Mouse (Mus musculus): Measurements from ENCODE around the gene Banf2. TPM values are rescaled to one million over a fixed set of nuclear protein-coding genes. Genes with fewer than 3 reads are reported as not detected.

Gene Banf2
- total and polyA plus RNA-seq, 3 experiments = not detected

DNA sequence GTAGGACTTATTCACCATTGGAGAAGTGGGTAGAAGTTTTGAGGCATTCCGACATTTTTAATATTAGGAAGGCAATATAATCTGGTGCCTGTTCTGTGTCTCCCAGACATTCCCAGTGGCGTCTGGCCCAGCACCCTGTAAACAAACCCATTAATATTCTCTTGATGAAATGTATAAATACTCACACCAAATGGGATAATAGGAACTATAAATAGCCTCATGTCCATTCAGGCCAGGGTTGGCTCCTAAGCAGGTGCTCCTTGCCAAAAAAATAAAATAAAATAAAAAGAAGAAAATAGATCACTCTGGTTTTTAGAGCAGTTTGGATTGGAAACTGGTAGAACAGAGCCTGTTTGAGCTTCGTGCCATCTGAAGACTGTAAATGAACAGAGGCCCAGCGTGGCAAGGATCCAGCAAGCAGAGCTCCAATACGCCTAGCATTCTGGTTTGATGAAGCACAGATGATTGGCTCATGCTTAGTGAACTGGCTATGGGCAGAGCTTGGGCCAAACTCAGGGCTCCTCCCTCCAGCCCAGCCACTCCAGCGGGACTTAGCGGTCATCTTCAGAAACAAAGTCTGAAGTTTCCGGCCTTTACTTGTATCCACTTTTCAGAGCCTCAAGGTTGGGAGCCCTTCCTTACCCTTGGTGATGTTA lies 19.7 kb downstream of the Banf2 start:
- no peaks in the 10 kb centered on the region for H3K36me3 ChIP-seq (ENCODE audit: control insufficient read depth in 1 of 2, insufficient read depth in 2 of 2, low read length in 2 of 2)
- no peaks in the 10 kb centered on the region; a peak in 1 of 4 replicates for H3K27me3 ChIP-seq (ENCODE audit: control insufficient read depth in 1 of 2, insufficient read depth in 2 of 2, low read length in 2 of 2)
- no peak overlapping the region for H3K9ac ChIP-seq (ENCODE audit: control insufficient read depth, low read depth, low read length, poor library complexity, severe bottlenecking)
- H3K9me3 ChIP-seq (replicated peaks; ENCODE audit: insufficient read depth, low read length) = no peaks in the 10 kb centered on the region
- no peaks in the 10 kb centered on the region for H3K79me2 ChIP-seq (ENCODE audit: control insufficient read depth, insufficient read depth, low read length, poor library complexity)
- no peak for TF ChIP-seq CHD2 (IDR thresholded peaks at IDR 0.05; ENCODE audit: low read length)
- TF ChIP-seq ZKSCAN1 (IDR thresholded peaks at IDR 0.05; ENCODE audit: low read depth, low read length) = no peak
- no peak for TF ChIP-seq CHD1 (IDR thresholded peaks at IDR 0.05; ENCODE audit: low read depth, low read length)
- TF ChIP-seq GABPA (IDR thresholded peaks at IDR 0.05; ENCODE audit: low read depth, low read length) = no peak
- TF ChIP-seq TCF12 (IDR thresholded peaks at IDR 0.05; ENCODE audit: low read depth, low read length) = no peak
- TF ChIP-seq UBTF (IDR thresholded peaks at IDR 0.05; ENCODE audit: borderline replicate concordance, insufficient read depth, low read depth, low read length) = no peak
- no peaks in the 10 kb centered on the region for H3K4me1 ChIP-seq (ENCODE audit: control insufficient read depth in 1 of 2, insufficient read depth in 2 of 2, low read length in 2 of 2)
- H3K4me3 ChIP-seq (ENCODE audit: control insufficient read depth in 1 of 2, insufficient read depth in 1 of 2, low read depth in 2 of 2, low read length in 2 of 2) = no peak overlapping the region
- no peak for DNase-seq (ENCODE audit: low read depth, low spot score)
- no peak overlapping the region for H3K27ac ChIP-seq (ENCODE audit: control insufficient read depth, low read depth, low read length)

DNA sequence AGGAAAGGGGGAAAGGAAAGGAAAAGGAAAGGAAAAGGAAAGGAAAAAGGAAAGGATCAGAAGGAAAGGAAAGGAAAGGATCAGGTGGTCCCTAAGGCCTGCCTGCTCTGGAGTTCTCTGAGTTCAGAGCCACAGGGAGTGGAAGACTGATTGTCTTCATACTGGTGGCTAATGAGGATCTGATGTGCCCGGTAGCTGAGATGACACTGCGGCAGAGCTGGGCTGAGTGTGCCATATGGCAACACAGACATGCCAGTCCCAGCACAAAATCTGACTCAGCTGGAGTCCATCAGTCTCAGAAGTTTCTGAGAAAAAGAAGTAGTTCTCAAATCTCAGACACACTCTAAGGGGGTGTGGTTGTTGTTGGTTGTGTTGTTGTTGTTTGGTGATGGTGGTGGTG lies 24.9 kb downstream of the Banf2 start:
- Histone ChIP-seq H3K4me1 (ENCODE audit: control insufficient read depth in 1 of 2, insufficient read depth in 2 of 2, low read length in 2 of 2) (no peaks in the 10 kb centered on the region), H3K36me3 (ENCODE audit: control insufficient read depth in 1 of 2, insufficient read depth in 2 of 2, low read length in 2 of 2) (no peaks in the 10 kb centered on the region), H3K27ac (ENCODE audit: control insufficient read depth, low read depth, low read length) (no peak overlapping the region), H3K4me3 (ENCODE audit: control insufficient read depth in 1 of 2, insufficient read depth in 1 of 2, low read depth in 2 of 2, low read length in 2 of 2) (no peak overlapping the region), H3K27me3 (ENCODE audit: control insufficient read depth in 1 of 2, insufficient read depth in 2 of 2, low read length in 2 of 2) (no peaks in the 10 kb centered on the region; a peak in 2 of 4 replicates), H3K9me3 (replicated peaks; ENCODE audit: insufficient read depth, low read length) (no peaks in the 10 kb centered on the region), H3K79me2 (ENCODE audit: control insufficient read depth, insufficient read depth, low read length, poor library complexity) (no peaks in the 10 kb centered on the region), H3K9ac (ENCODE audit: control insufficient read depth, low read depth, low read length, poor library complexity, severe bottlenecking) (no peak overlapping the region)
- DNase-seq (ENCODE audit: low read depth, low spot score) = no peak
- no peak for TF ChIP-seq USF2 (IDR thresholded peaks at IDR 0.05; ENCODE audit: borderline replicate concordance in 1 of 2, insufficient read depth in 1 of 2, low read depth in 1 of 2, low read length in 2 of 2)
- no peak for TF ChIP-seq ZC3H11A (IDR thresholded peaks at IDR 0.05; ENCODE audit: low read depth, low read length)
- no peak for TF ChIP-seq POLR2AphosphoS5 (IDR thresholded peaks at IDR 0.05; ENCODE audit: borderline replicate concordance, low read depth, low read length)
- no peak for TF ChIP-seq POLR2A (IDR thresholded peaks at IDR 0.05; ENCODE audit: control insufficient read depth in 1 of 2, insufficient read depth in 1 of 2, low read depth in 1 of 2, low read length in 2 of 2, poor library complexity in 1 of 2)

DNA sequence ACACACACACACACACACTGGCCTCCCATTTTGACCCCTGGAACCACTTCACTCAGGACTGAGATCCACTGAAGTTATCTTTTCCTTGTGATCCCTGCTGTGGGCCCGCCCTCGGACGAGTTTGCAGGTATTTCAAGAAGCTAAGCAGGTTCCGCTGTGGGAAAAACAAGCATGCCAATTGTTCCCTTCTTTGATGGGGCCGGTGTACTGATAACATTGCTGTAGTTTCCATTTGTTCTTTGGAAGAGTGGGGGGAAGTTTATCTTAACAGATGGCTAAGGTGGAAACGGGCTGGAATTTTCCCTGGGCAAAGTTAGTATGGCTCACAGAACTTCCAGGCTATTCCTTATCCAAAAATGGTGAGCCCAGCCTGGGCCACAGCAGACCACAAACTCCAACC lies 28.8 kb downstream of the Banf2 start:
- Histone ChIP-seq H3K9me3 (replicated peaks; ENCODE audit: insufficient read depth, low read length) (no peaks in the 10 kb centered on the region), H3K9ac (ENCODE audit: control insufficient read depth, low read depth, low read length, poor library complexity, severe bottlenecking) (no peak overlapping the region), H3K79me2 (ENCODE audit: control insufficient read depth, insufficient read depth, low read length, poor library complexity) (no peaks in the 10 kb centered on the region), H3K36me3 (ENCODE audit: control insufficient read depth in 1 of 2, insufficient read depth in 2 of 2, low read length in 2 of 2) (no peaks in the 10 kb centered on the region), H3K4me1 (ENCODE audit: control insufficient read depth in 1 of 2, insufficient read depth in 2 of 2, low read length in 2 of 2) (no peaks in the 10 kb centered on the region), H3K27me3 (ENCODE audit: control insufficient read depth in 1 of 2, insufficient read depth in 2 of 2, low read length in 2 of 2) (no peaks in the 10 kb centered on the region; a peak in 2 of 4 replicates), H3K27ac (ENCODE audit: control insufficient read depth, low read depth, low read length) (no peak overlapping the region), H3K4me3 (ENCODE audit: control insufficient read depth in 1 of 2, insufficient read depth in 1 of 2, low read depth in 2 of 2, low read length in 2 of 2) (no peak overlapping the region)
- no peak for DNase-seq (ENCODE audit: low read depth, low spot score)
- TF ChIP-seq NELFE (IDR thresholded peaks at IDR 0.05; ENCODE audit: low read depth, low read length) = no peak
- TF ChIP-seq ZKSCAN1 (IDR thresholded peaks at IDR 0.05; ENCODE audit: low read depth, low read length) = no peak
- no peak for TF ChIP-seq UBTF (IDR thresholded peaks at IDR 0.05; ENCODE audit: borderline replicate concordance, insufficient read depth, low read depth, low read length)
- TF ChIP-seq E2F4 (IDR thresholded peaks at IDR 0.05; ENCODE audit: borderline replicate concordance, low read depth, low read length) = no peak
- TF ChIP-seq ZMIZ1 (IDR thresholded peaks at IDR 0.05; ENCODE audit: low read depth, low read length) = no peak
- no peak for TF ChIP-seq MAFK (IDR thresholded peaks at IDR 0.05; ENCODE audit: borderline replicate concordance, low read depth, low read length)
- no peak for TF ChIP-seq TBP (IDR thresholded peaks at IDR 0.05; ENCODE audit: low read depth, low read length)
- no peak for TF ChIP-seq POLR2AphosphoS5 (IDR thresholded peaks at IDR 0.05; ENCODE audit: borderline replicate concordance, low read depth, low read length)
- no peak for TF ChIP-seq EP300 (IDR thresholded peaks at IDR 0.05; ENCODE audit: low read depth in 1 of 2, low read length in 2 of 2)
- TF ChIP-seq ELF1 (IDR thresholded peaks at IDR 0.05; ENCODE audit: low read depth, low read length) = no peak
- TF ChIP-seq USF2 (IDR thresholded peaks at IDR 0.05; ENCODE audit: borderline replicate concordance in 1 of 2, insufficient read depth in 1 of 2, low read depth in 1 of 2, low read length in 2 of 2) = no peak
- TF ChIP-seq GABPA (IDR thresholded peaks at IDR 0.05; ENCODE audit: low read depth, low read length) = no peak
- TF ChIP-seq SMC3 (IDR thresholded peaks at IDR 0.05; ENCODE audit: low read depth, low read length) = no peak
- TF ChIP-seq ZC3H11A (IDR thresholded peaks at IDR 0.05; ENCODE audit: low read depth, low read length) = no peak
- TF ChIP-seq MEF2A (IDR thresholded peaks at IDR 0.05; ENCODE audit: extremely low read depth, insufficient replicate concordance, low read depth, low read length, poor library complexity, severe bottlenecking) = no peak
- no peak for TF ChIP-seq CHD1 (IDR thresholded peaks at IDR 0.05; ENCODE audit: low read depth, low read length)
- TF ChIP-seq NRF1 (IDR thresholded peaks at IDR 0.05; ENCODE audit: insufficient read depth, low read depth, low read length, poor library complexity, severe bottlenecking) = no peak
